Mouse (Mus musculus) lung, postnatal 25 days (tissue): ENCODE results near the gene Kdelc1.

Experiments
- DNase-seq: peaks from one replicate; pipeline ENCODE4 v3.0.0; 2022; ENCODE audit warnings: low spot score

Gene Kdelc1

DNA sequence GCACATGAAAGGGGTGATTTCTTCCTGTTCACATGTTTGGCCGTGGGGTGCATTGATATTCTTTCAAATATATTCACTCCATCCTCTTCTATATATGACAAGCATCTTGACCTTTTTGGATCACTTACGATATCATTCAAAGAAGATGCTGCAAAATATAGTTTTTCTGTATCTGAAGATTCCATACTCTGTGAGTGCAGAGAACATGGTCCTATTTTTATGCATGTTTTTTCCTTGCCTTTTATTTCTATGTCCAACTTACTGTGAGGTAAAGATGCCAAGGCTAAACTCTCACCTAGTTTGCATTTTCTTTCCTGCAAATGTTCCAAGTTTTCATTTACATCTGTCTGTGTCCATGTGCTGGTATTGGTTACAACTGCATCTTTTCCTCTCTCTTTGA is 56.8 kb downstream of the Kdelc1 start, which contains the start of gene Gm8251:
Gene Gm8251 (minus strand): TSS at position 101 of the 400 bp plus-strand sequence.
- DNase-seq, result no peak

DNA sequence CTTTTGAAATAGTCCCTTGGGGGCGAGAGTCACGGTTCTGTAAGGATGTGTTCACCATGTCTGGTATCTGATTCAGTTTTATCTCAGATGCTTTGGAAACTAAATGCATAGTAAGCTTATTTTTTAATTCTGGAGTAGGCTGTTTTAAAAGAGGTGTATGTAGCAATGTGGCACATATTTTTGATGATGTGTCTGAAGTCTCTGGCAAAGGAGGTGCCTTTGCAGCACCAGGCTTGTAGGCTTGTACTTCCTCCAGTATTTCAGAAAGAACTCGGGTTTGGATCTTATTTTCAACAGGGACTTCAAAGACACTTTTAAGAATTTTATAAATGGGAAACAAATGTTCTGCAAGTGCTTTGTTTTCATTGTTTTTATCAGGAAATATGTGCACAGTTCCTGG is 60.8 kb downstream of the Kdelc1 start:
- DNase-seq, result no peak
